Mouse (Mus musculus): ENCODE measurements around the gene Trem1. TPM values are rescaled to one million over a fixed set of nuclear protein-coding genes. Genes with fewer than 3 reads are reported as not detected.

Gene Trem1
- 0.21 and 0.23 TPM in 2 replicates for polyA plus RNA-seq (2015; fragmentation: Nextera tagmentation; extraction: Ambion mirVana)

DNA sequence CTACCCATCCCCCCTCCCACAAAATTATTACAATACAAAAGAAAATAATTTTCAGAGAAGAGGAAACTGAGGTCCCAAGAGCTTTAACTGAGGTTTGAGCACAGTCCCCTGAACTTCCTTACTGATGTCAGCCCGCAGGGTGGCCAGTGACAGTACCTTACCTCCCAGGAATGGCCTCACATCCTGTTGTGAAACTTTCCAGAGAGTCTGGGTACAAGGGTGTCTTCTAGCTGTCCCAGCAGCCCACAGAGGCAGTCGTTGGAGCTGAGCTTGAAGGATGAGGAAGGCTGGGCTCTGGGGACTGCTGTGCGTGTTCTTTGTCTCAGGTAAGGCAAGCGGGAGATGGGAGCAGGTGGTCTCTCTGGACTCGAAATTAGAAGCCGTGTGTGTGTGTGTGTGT is at the start of gene Trem1:
Trem1 (plus strand) TSS at position 251 of the 400 bp plus-strand sequence.
- no peaks in the 10 kb centered on the region for H3K4me1 ChIP-seq (replicated peaks; ENCODE audit: control insufficient read depth, insufficient read depth, low read length)
- 72% methylated on average over 6 of the region's 6 CpGs for WGBS
- no peak for TF ChIP-seq CTCF (IDR thresholded peaks at IDR 0.05; ENCODE audit: low read depth)
- no peak for ATAC-seq
- H3K9ac ChIP-seq (ENCODE audit: low read depth, low read length) = no peak within 1 kb of the TSS
- no peak within 1 kb of the TSS for H3K27ac ChIP-seq (ENCODE audit: low read depth, low read length)
- H3K9me3 ChIP-seq (ENCODE audit: control insufficient read depth) = no peaks in the 10 kb centered on the region
- no peak within 1 kb of the TSS for H3K4me2 ChIP-seq (replicated peaks; ENCODE audit: low read depth)
- H3K36me3 ChIP-seq (ENCODE audit: control insufficient read depth, insufficient read depth) = no peaks in the 10 kb centered on the region
- no peaks in the 10 kb centered on the region for H3K27me3 ChIP-seq (replicated peaks; ENCODE audit: control insufficient read depth, insufficient read depth, low read length)
- no peak within 1 kb of the TSS for H3K4me3 ChIP-seq (ENCODE audit: low read depth, low read length)

DNA sequence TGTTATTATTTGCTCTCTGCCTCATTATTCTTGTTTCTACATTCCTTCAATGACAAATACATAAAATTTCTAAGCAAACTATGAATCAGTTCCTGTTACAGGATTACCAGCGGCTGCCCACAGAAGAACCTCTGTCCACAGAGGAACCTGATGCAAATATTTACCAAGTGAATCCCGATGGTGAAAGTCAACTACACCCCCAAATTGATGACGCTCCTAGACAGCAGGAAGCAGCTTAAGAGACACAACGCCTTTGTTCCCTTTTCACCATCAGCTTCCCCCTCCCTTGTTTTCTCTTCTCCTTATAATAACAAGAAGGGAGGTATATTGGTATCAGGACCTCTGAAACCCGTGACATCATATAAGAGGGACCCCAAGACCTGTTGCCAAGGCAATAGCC is 47.3 kb upstream of the Trem1 start:
- H3K9me3 ChIP-seq (ENCODE audit: control insufficient read depth) = no peaks in the 10 kb centered on the region
- 29% methylated on average over 5 of the region's 5 CpGs for WGBS
- no peak overlapping the region for H3K4me3 ChIP-seq (ENCODE audit: low read depth, low read length)
- no peaks in the 10 kb centered on the region for H3K36me3 ChIP-seq (ENCODE audit: control insufficient read depth, insufficient read depth)
- H3K27me3 ChIP-seq (replicated peaks; ENCODE audit: control insufficient read depth, insufficient read depth, low read length) = no peaks in the 10 kb centered on the region
- no peak for TF ChIP-seq CTCF (IDR thresholded peaks at IDR 0.05; ENCODE audit: low read depth)
- H3K4me1 ChIP-seq (replicated peaks; ENCODE audit: control insufficient read depth, insufficient read depth, low read length) = no peaks in the 10 kb centered on the region
- no peak overlapping the region for H3K4me2 ChIP-seq (replicated peaks; ENCODE audit: low read depth)
- no peak overlapping the region for H3K9ac ChIP-seq (ENCODE audit: low read depth, low read length)
- ATAC-seq = no peak
- H3K27ac ChIP-seq (ENCODE audit: low read depth, low read length) = no peak overlapping the region

DNA sequence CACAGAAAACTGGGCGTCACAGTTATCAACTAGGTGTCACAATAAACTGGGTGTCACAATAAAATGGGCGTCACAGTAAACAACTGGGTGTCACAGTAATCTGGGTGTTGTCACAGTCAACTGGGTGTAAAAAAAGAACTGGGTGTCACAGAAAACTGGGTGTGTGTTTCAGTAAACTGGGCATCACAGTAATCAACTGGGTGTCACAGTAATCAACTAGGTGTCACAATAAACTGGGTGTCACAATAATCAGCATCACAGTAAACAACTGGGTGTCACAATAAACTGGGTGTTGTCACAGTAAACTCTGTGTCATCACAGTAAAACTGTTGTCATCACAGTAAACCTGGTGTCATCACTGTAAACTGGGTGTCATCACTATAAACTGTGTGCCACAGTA is 40.2 kb upstream of the Trem1 start:
- Histone ChIP-seq H3K4me3 (ENCODE audit: low read depth, low read length) (no peak overlapping the region), H3K36me3 (ENCODE audit: control insufficient read depth, insufficient read depth) (no peaks in the 10 kb centered on the region), H3K27me3 (replicated peaks; ENCODE audit: control insufficient read depth, insufficient read depth, low read length) (no peaks in the 10 kb centered on the region), H3K9me3 (ENCODE audit: control insufficient read depth) (no peaks in the 10 kb centered on the region), H3K4me1 (replicated peaks; ENCODE audit: control insufficient read depth, insufficient read depth, low read length) (no peaks in the 10 kb centered on the region), H3K4me2 (replicated peaks; ENCODE audit: low read depth) (no peak overlapping the region), H3K9ac (ENCODE audit: low read depth, low read length) (no peak overlapping the region), H3K27ac (ENCODE audit: low read depth, low read length) (no peak overlapping the region)
- no peak for ATAC-seq
- WGBS = 63% methylated on average over 2 of the region's 2 CpGs
- TF ChIP-seq CTCF (IDR thresholded peaks at IDR 0.05; ENCODE audit: low read depth) = no peak

DNA sequence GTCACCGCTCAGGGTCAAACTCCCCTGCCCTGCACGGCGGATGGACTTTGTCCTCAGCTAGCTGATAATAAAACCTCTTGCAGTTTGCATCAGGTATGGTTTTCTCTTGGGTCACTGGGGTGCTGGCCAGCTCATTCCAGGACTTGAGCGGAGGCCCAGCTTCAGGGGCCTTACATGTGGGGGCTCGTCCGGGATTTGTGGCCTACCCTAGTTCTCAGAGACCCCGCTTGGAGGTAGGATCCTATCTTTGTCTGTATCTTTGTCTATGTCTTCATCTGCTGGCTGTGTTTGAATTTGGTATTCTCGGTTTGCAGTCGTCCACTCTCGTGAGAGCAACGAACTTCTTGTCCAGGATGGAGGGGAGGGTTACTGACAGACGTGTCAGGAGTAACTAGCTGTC is 29.5 kb upstream of the Trem1 start:
- Histone ChIP-seq H3K4me2 (replicated peaks; ENCODE audit: low read depth) (no peak overlapping the region), H3K9me3 (ENCODE audit: control insufficient read depth) (peaks cover 10% of the 10 kb centered on the region; the same call in 1 of the 2 replicates), H3K36me3 (ENCODE audit: control insufficient read depth, insufficient read depth) (no peaks in the 10 kb centered on the region), H3K4me1 (replicated peaks; ENCODE audit: control insufficient read depth, insufficient read depth, low read length) (no peaks in the 10 kb centered on the region), H3K27ac (ENCODE audit: low read depth, low read length) (no peak overlapping the region), H3K4me3 (ENCODE audit: low read depth, low read length) (no peak overlapping the region), H3K9ac (ENCODE audit: low read depth, low read length) (no peak overlapping the region), H3K27me3 (replicated peaks; ENCODE audit: control insufficient read depth, insufficient read depth, low read length) (no peaks in the 10 kb centered on the region)
- ATAC-seq = no peak
- 94% methylated on average over 12 of the region's 12 CpGs for WGBS
- no peak for TF ChIP-seq CTCF (IDR thresholded peaks at IDR 0.05; ENCODE audit: low read depth)

DNA sequence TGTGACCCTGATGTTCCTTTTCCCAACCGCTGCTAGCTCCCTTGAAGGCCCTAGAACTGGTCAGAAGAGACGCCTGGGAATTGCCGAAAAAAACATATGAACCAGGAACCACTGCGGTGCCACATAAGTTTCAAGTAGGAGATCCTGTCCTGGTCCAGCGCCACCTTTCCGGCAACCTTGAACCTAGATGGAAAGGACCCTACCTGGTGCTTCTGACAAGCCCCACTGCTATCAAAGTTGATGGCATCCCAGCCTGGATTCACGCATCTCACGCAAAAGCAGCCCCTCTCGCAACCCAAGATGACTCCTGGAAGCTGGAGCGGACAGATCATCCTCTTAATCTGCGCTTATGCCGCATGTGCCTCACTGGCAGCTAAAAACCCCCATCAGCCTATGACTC is 20.0 kb upstream of the Trem1 start:
- Histone ChIP-seq H3K4me2 (replicated peaks; ENCODE audit: low read depth) (no peak overlapping the region), H3K27ac (ENCODE audit: low read depth, low read length) (no peak overlapping the region), H3K27me3 (replicated peaks; ENCODE audit: control insufficient read depth, insufficient read depth, low read length) (no peaks in the 10 kb centered on the region), H3K4me1 (replicated peaks; ENCODE audit: control insufficient read depth, insufficient read depth, low read length) (no peaks in the 10 kb centered on the region), H3K36me3 (ENCODE audit: control insufficient read depth, insufficient read depth) (no peaks in the 10 kb centered on the region), H3K9ac (ENCODE audit: low read depth, low read length) (no peak overlapping the region), H3K9me3 (ENCODE audit: control insufficient read depth) (no peaks in the 10 kb centered on the region), H3K4me3 (ENCODE audit: low read depth, low read length) (no peak overlapping the region)
- no peak for TF ChIP-seq CTCF (IDR thresholded peaks at IDR 0.05; ENCODE audit: low read depth)
- 96% methylated on average over 12 of the region's 12 CpGs for WGBS
- no peak for ATAC-seq

DNA sequence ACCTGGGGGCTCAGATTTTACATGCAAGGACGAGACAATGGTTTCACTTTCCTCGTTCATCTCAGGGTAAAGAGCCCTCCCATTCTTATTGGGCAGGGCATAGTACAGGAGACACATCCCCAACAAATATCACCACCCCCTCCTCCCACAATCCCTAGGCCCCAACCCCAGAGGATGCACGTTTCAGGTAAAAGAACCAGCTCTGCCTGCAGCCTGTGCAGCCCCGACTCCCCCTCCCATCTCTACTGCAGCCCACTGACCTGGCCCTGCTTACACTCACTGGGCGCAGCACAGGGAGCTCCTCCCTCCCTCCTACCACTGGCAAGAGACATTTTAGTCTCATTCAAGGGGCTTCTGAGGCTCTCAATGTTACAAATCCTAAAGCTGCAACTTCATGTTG is 19.1 kb upstream of the Trem1 start:
- WGBS = 74% methylated on average over 5 of the region's 5 CpGs
- no peaks in the 10 kb centered on the region for H3K27me3 ChIP-seq (replicated peaks; ENCODE audit: control insufficient read depth, insufficient read depth, low read length)
- no peak for TF ChIP-seq CTCF (IDR thresholded peaks at IDR 0.05; ENCODE audit: low read depth)
- no peaks in the 10 kb centered on the region for H3K9me3 ChIP-seq (ENCODE audit: control insufficient read depth)
- no peak overlapping the region for H3K27ac ChIP-seq (ENCODE audit: low read depth, low read length)
- H3K4me3 ChIP-seq (ENCODE audit: low read depth, low read length) = no peak overlapping the region
- no peak overlapping the region for H3K9ac ChIP-seq (ENCODE audit: low read depth, low read length)
- no peaks in the 10 kb centered on the region for H3K36me3 ChIP-seq (ENCODE audit: control insufficient read depth, insufficient read depth)
- no peak for ATAC-seq
- no peaks in the 10 kb centered on the region for H3K4me1 ChIP-seq (replicated peaks; ENCODE audit: control insufficient read depth, insufficient read depth, low read length)
- no peak overlapping the region for H3K4me2 ChIP-seq (replicated peaks; ENCODE audit: low read depth)

DNA sequence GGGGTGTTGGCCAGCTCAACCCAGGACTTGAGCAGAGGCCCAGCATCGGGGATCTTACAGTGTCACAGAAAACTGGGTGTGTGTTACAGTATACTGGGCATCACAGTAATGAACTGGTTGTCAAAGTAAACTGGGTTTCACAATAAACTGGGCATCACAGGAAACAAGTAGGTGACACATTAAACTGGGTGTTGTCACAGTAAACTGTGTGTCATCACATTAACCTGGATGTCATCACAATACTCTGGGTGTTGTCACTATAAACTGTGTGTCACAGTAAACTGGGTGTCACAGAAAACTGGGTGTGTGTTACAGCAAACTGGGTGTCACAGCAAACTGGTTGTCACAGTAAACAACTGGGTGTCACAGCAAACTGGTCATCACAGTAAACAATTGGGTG is 17.1 kb upstream of the Trem1 start:
- no peaks in the 10 kb centered on the region for H3K9me3 ChIP-seq (ENCODE audit: control insufficient read depth)
- no peak overlapping the region for H3K27ac ChIP-seq (ENCODE audit: low read depth, low read length)
- H3K36me3 ChIP-seq (ENCODE audit: control insufficient read depth, insufficient read depth) = no peaks in the 10 kb centered on the region
- H3K27me3 ChIP-seq (replicated peaks; ENCODE audit: control insufficient read depth, insufficient read depth, low read length) = no peaks in the 10 kb centered on the region
- H3K4me1 ChIP-seq (replicated peaks; ENCODE audit: control insufficient read depth, insufficient read depth, low read length) = no peaks in the 10 kb centered on the region
- TF ChIP-seq CTCF (IDR thresholded peaks at IDR 0.05; ENCODE audit: low read depth) = no peak
- H3K9ac ChIP-seq (ENCODE audit: low read depth, low read length) = no peak overlapping the region
- H3K4me2 ChIP-seq (replicated peaks; ENCODE audit: low read depth) = no peak overlapping the region
- no peak overlapping the region for H3K4me3 ChIP-seq (ENCODE audit: low read depth, low read length)
- ATAC-seq = no peak
- WGBS = 65% methylated on average over 1 of the region's 1 CpGs
